10 mouse cellular contexts compared by ENCODE assay signal in the genomic region with DNA sequence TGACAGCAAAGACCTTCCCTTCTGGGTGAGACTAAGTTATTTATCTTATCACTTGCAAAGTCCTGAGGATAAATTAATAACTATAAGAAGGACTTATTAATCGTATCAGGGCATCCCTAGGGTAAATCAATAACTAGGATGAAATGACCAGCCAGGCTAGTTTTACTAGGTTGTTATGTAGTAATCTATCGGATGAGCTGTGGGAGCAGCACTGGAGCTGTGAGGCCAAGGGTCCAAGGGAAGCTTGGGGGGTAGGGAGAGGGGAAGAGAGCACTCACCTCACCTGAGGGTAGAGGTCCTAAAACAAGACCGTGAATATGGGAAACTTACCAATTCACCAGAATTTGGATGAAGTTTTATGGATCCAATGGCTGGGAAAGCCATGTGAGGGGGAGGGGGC.
"Had no signal": no experiment of that assay in that cellular context is flagged by ENCODE, and none has a peak within 500 bp of the region (broad histone marks: within the 10 kb centered on the region; RNA-seq: fewer than 3 reads in every experiment).

No protein-coding gene starts in this region.

- H3K36me3 ChIP-seq: hindbrain, embryonic 13.5 days; limb, embryonic 13.5 days had no signal

- H3K9me3 ChIP-seq: hindbrain, embryonic 13.5 days; limb, embryonic 13.5 days had no signal

- H3K27ac ChIP-seq: hindbrain, embryonic 13.5 days; limb, embryonic 13.5 days; liver, embryonic 14.5 days; stomach, postnatal 0 days had no signal

- DNase-seq: layer of hippocampus, adult 9-11 months; left cerebral cortex, postnatal 4 days; lung, adult 18-20 months; lung, postnatal 36 days; thymus, postnatal 4 days had no signal

- H3K4me1 ChIP-seq: hindbrain, embryonic 13.5 days had no signal

- H3K27me3 ChIP-seq: hindbrain, embryonic 13.5 days; limb, embryonic 13.5 days had no signal

- H3K4me3 ChIP-seq: limb, embryonic 13.5 days had no signal

- ATAC-seq: inflammation-experienced regulatory T-cells, adult 6 months had no signal

- H3K9ac ChIP-seq: hindbrain, embryonic 13.5 days; limb, embryonic 13.5 days; liver, embryonic 14.5 days had no signal
